ENCODE assay signal across 21 mouse cellular contexts in genomic region chr17:30481766-30482165, GRCm38 (mm10).
DNase-seq lines count a peak whose midpoint lies in the region; ATAC-seq lines count a peak whose summit lies in the region.
"Had no signal": no experiment of that assay in that cellular context is flagged by ENCODE, and none has a peak within 500 bp of the region (broad histone marks: within the 10 kb centered on the region; RNA-seq: fewer than 3 reads in every experiment).

No protein-coding gene starts in this region.

- H3K36me3 ChIP-seq in heart, embryonic 12.5 days = peaks cover 8% of the 10 kb centered on the region

- no peak overlapping the region for H3K4me3 ChIP-seq in heart, embryonic 12.5 days

- ATAC-seq in heart, embryonic 12.5 days (ENCODE audit: insufficient number of reproducible peaks, low FRiP score) = no peak
- ATAC-seq: activated CD4-positive, CD25-positive, alpha-beta regulatory T cell, adult 4 months; CD4-positive, CD25-positive, alpha-beta regulatory T cell, adult 4 months; Patski had no signal

- 0 out of 2 replicates have a peak, but pooled peaks cover 4% of the 10 kb centered on the region for H3K9me3 ChIP-seq in heart, embryonic 12.5 days (replicated peaks)

- DNase-seq in heart, adult 11 months = peak; percentile 83
- DNase-seq in kidney, postnatal 10 days = peak; percentile 3
- DNase-seq in kidney, postnatal 14 days = no peak
- DNase-seq in testis, postnatal 10 days (ENCODE audit: low spot score) = peak; percentile 35
- DNase-seq in testis, postnatal 14 days (ENCODE audit: low spot score) = no peak
- DNase-seq in urinary bladder, postnatal 4 days (ENCODE audit: low spot score in 2 of 2) = peak; percentile 14 to 56
- DNase-seq in urinary bladder, postnatal 36 days (ENCODE audit: low spot score in 2 of 2) = no peak
- DNase-seq: adrenal gland, adult 2 months; adrenal gland, adult 8-10 months; adrenal gland, postnatal 10 days; adrenal gland, postnatal 14 days; adrenal gland, postnatal 25 days; adrenal gland, postnatal 36 days; B cell, adult 2 months; cerebellum, adult 11 months; cerebellum, adult 11-12 months had no signal

- no peak overlapping the region for H3K9ac ChIP-seq in heart, embryonic 12.5 days

- WGBS in heart, embryonic 12.5 days = 90% methylated on average over 6 of the region's 6 CpGs

- peaks cover 26% of the 10 kb centered on the region for H3K4me1 ChIP-seq in heart, embryonic 12.5 days (replicated peaks)

- H3K27ac ChIP-seq in heart, embryonic 12.5 days (ENCODE audit: poor library complexity, severe bottlenecking) = no peak overlapping the region

- no peak overlapping the region for H3K4me2 ChIP-seq in heart, embryonic 12.5 days

- no peaks in the 10 kb centered on the region for H3K27me3 ChIP-seq in heart, embryonic 12.5 days (replicated peaks)
- H3K27me3 ChIP-seq: CH12.LX, Patski had no signal

Comparison
In these comparisons a context has a peak if more than half of its experiments do, and no peak if none do; other contexts are left out.
1. DNase-seq: peak in heart, adult 11 months (single experiment), kidney, postnatal 10 days (single experiment), testis, postnatal 10 days (single experiment) and urinary bladder, postnatal 4 days (2 of 2); none in kidney, postnatal 14 days (single experiment), testis, postnatal 14 days (single experiment) and urinary bladder, postnatal 36 days (0 of 2).